Mouse (Mus musculus): ENCODE measurements around the gene Sertad4. TPM values are rescaled to one million over a fixed set of nuclear protein-coding genes. Genes with fewer than 3 reads are reported as not detected.
A peak's percentile ranks its signal among the peaks of the same experiment; 100 is the strongest.

Gene Sertad4
- polyA plus RNA-seq (2011; ENCODE audit: insufficient read depth, insufficient read length, low replicate concordance, missing spikeins): 1.0 and 3.2 TPM in 2 replicates

- H3K4me1 ChIP-seq (ENCODE audit: control insufficient read depth, insufficient read depth, low read length): no peaks in the 10 kb centered on the region
- no peak within 1 kb of the TSS for H3K27ac ChIP-seq (ENCODE audit: control insufficient read depth, insufficient read depth, low read depth, low read length, poor library complexity)
- TF ChIP-seq POLR2A (IDR thresholded peaks at IDR 0.05; ENCODE audit: borderline replicate concordance, control insufficient read depth, low read depth, low read length): no peak
- TF ChIP-seq CTCF (IDR thresholded peaks at IDR 0.05; ENCODE audit: control insufficient read depth, insufficient read depth, low read length): no peak
- H3K4me3 ChIP-seq (replicated peaks; ENCODE audit: control insufficient read depth, low read depth, low read length): peak within 1 kb of the TSS; percentile 4
- WGBS: 1% methylated on average over 74 of the region's 75 CpGs
Measured at GRCm38 (mm10) chr1:192855474-192856230, at the start of gene Sertad4. TSS of gene Sertad4 (minus strand) at chr1:192855756.

GRCm38 (mm10) chr1:192901516-192901915 lies 46.0 kb upstream of the Sertad4 start:
- no peak for TF ChIP-seq POLR2A (IDR thresholded peaks at IDR 0.05; ENCODE audit: borderline replicate concordance, control insufficient read depth, low read depth, low read length)
- no peak for TF ChIP-seq CTCF (IDR thresholded peaks at IDR 0.05; ENCODE audit: control insufficient read depth, insufficient read depth, low read length)
- Histone ChIP-seq H3K4me1 (ENCODE audit: control insufficient read depth, insufficient read depth, low read length) (no peaks in the 10 kb centered on the region), H3K27ac (ENCODE audit: control insufficient read depth, insufficient read depth, low read depth, low read length, poor library complexity) (no peak overlapping the region), H3K4me3 (replicated peaks; ENCODE audit: control insufficient read depth, low read depth, low read length) (no peak overlapping the region)
- WGBS: 75% methylated on average over 2 of the region's 2 CpGs

GRCm38 (mm10) chr1:192900913-192901312 lies 45.4 kb upstream of the Sertad4 start:
- 77% methylated on average over 3 of the region's 3 CpGs for WGBS
- Histone ChIP-seq H3K4me1 (ENCODE audit: control insufficient read depth, insufficient read depth, low read length) (no peaks in the 10 kb centered on the region), H3K27ac (ENCODE audit: control insufficient read depth, insufficient read depth, low read depth, low read length, poor library complexity) (no peak overlapping the region), H3K4me3 (replicated peaks; ENCODE audit: control insufficient read depth, low read depth, low read length) (no peak overlapping the region)
- TF ChIP-seq POLR2A (IDR thresholded peaks at IDR 0.05; ENCODE audit: borderline replicate concordance, control insufficient read depth, low read depth, low read length) (no peak), CTCF (IDR thresholded peaks at IDR 0.05; ENCODE audit: control insufficient read depth, insufficient read depth, low read length) (no peak)

- no peak for TF ChIP-seq CTCF (IDR thresholded peaks at IDR 0.05; ENCODE audit: control insufficient read depth, insufficient read depth, low read length)
- TF ChIP-seq POLR2A (IDR thresholded peaks at IDR 0.05; ENCODE audit: borderline replicate concordance, control insufficient read depth, low read depth, low read length): no peak
- H3K4me1 ChIP-seq (ENCODE audit: control insufficient read depth, insufficient read depth, low read length): no peaks in the 10 kb centered on the region
- H3K4me3 ChIP-seq (replicated peaks; ENCODE audit: control insufficient read depth, low read depth, low read length): no peak overlapping the region
- WGBS: 61% methylated on average over 2 of the region's 2 CpGs
- no peak overlapping the region for H3K27ac ChIP-seq (ENCODE audit: control insufficient read depth, insufficient read depth, low read depth, low read length, poor library complexity)
Measured at GRCm38 (mm10) chr1:192898742-192899141, 43.2 kb upstream of the Sertad4 start.

GRCm38 (mm10) chr1:192897218-192897617 lies 41.7 kb upstream of the Sertad4 start:
- no peak overlapping the region for H3K27ac ChIP-seq (ENCODE audit: control insufficient read depth, insufficient read depth, low read depth, low read length, poor library complexity)
- WGBS: 73% methylated on average over 10 of the region's 10 CpGs
- no peak for TF ChIP-seq POLR2A (IDR thresholded peaks at IDR 0.05; ENCODE audit: borderline replicate concordance, control insufficient read depth, low read depth, low read length)
- no peak for TF ChIP-seq CTCF (IDR thresholded peaks at IDR 0.05; ENCODE audit: control insufficient read depth, insufficient read depth, low read length)

GRCm38 (mm10) chr1:192896076-192896475 lies 40.5 kb upstream of the Sertad4 start:
- Histone ChIP-seq H3K4me3 (replicated peaks; ENCODE audit: control insufficient read depth, low read depth, low read length) (no peak overlapping the region), H3K4me1 (ENCODE audit: control insufficient read depth, insufficient read depth, low read length) (no peaks in the 10 kb centered on the region), H3K27ac (ENCODE audit: control insufficient read depth, insufficient read depth, low read depth, low read length, poor library complexity) (no peak overlapping the region)
- no peak for TF ChIP-seq CTCF (IDR thresholded peaks at IDR 0.05; ENCODE audit: control insufficient read depth, insufficient read depth, low read length)
- no peak for TF ChIP-seq POLR2A (IDR thresholded peaks at IDR 0.05; ENCODE audit: borderline replicate concordance, control insufficient read depth, low read depth, low read length)
- WGBS: 78% methylated on average over 3 of the region's 3 CpGs

More at GRCm38 (mm10) chr1:192897218-192897617, 41.7 kb upstream of the Sertad4 start:
- Histone ChIP-seq H3K4me1 (ENCODE audit: control insufficient read depth, insufficient read depth, low read length) (no peaks in the 10 kb centered on the region), H3K4me3 (replicated peaks; ENCODE audit: control insufficient read depth, low read depth, low read length) (no peak overlapping the region)

- Histone ChIP-seq H3K4me1 (ENCODE audit: control insufficient read depth, insufficient read depth, low read length) (no peaks in the 10 kb centered on the region), H3K27ac (ENCODE audit: control insufficient read depth, insufficient read depth, low read depth, low read length, poor library complexity) (no peak overlapping the region), H3K4me3 (replicated peaks; ENCODE audit: control insufficient read depth, low read depth, low read length) (no peak overlapping the region)
- WGBS: 73% methylated on average over 3 of the region's 3 CpGs
- TF ChIP-seq CTCF (IDR thresholded peaks at IDR 0.05; ENCODE audit: control insufficient read depth, insufficient read depth, low read length) (no peak), POLR2A (IDR thresholded peaks at IDR 0.05; ENCODE audit: borderline replicate concordance, control insufficient read depth, low read depth, low read length) (no peak)
Measured at GRCm38 (mm10) chr1:192890716-192891115, 35.2 kb upstream of the Sertad4 start.

GRCm38 (mm10) chr1:192882617-192883295 lies 27.2 kb upstream of the Sertad4 start:
- 60% methylated on average over 2 of the region's 2 CpGs for WGBS
- Histone ChIP-seq H3K27ac (ENCODE audit: control insufficient read depth, insufficient read depth, low read depth, low read length, poor library complexity) (no peak overlapping the region), H3K4me1 (ENCODE audit: control insufficient read depth, insufficient read depth, low read length) (no peaks in the 10 kb centered on the region), H3K4me3 (replicated peaks; ENCODE audit: control insufficient read depth, low read depth, low read length) (no peak overlapping the region)
- TF ChIP-seq POLR2A (IDR thresholded peaks at IDR 0.05; ENCODE audit: borderline replicate concordance, control insufficient read depth, low read depth, low read length) (no peak), CTCF (IDR thresholded peaks at IDR 0.05; ENCODE audit: control insufficient read depth, insufficient read depth, low read length) (no peak)

Data from bone marrow, adult 2 months (tissue).